Mouse (Mus musculus) right cerebral cortex, postnatal 14 days (tissue): ENCODE data around the gene Ppp2r5b.

ENCODE experiments used
- DNase-seq: peaks from one replicate; pipeline ENCODE4 v3.0.0; 2022

Ppp2r5b gene

DNA sequence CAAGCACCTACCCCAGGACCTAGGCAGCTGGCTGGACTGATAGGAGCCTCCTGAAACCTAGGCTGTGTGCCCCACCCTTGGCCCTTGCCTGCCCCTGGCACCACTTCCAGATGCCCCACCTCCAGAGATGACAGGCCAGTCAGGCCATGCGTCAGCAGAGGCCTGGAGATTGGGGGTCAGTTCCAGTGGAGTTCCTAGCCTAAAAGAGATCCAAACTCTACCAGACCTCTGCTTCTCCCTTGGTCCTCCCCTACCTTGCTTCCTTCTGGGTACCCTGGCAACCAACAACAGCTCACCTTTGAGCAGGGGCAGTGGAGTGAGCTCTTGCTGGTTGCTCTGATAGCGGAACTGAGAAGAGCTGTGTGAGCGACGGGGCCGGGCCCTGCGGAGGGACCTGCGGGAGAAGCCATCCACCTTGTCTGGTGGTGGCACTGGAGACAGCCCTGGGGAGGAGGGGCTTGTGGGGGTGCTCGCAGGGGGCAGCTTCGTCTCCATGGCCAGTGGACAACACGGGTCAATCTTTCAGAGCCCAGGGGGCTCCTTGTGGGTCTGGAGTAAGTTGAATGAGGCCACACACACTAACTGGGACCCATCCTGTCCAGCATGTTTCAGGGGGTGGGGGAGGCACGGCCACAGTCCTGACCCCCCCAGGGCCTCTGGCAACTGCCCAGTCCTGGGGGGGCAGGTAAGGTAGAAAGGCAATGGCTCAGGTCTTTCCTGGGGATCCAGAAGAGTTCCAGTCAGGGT is 1.2 kb downstream of the Ppp2r5b start:
- no peak for DNase-seq

DNA sequence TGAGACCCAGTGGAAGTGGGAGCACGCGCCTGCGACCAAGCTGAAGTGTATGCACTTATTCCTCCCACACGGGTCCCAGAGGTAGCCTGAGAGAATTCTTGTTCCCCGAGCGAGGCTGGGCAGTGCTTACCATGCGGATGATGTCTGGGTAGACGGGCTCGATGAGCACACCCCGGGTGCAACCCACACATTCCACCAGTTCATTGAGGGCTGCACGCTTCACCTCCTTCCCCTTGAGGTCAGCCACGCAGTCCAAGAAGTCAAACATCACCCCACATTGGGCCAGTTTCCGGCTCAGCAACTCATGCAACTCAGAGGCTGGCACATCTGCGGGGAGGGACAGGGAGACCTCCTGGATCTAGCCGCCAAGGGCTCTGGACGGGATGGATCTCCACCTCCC is 2.0 kb downstream of the Ppp2r5b start:
- no peak for DNase-seq

DNA sequence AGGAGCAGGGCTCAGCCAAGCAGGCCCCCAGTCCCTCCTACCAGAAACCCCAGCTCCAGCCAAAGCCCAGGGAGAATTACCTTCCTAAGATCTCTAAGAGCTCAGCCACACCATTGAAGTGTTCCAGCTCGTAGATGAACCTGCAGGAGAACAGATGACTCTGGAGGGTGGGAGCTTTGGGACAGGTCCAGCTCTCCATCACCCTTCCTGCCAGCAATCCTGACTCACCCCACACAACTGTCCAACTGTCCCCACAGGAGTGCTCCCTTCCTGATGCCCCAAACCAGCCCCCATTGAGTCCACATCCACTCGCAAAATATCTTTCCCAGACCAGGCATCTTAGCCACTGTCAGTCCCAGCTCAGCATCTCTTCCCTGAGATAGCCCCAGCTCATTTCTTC is 4.6 kb downstream of the Ppp2r5b start:
- no peak for DNase-seq

DNA sequence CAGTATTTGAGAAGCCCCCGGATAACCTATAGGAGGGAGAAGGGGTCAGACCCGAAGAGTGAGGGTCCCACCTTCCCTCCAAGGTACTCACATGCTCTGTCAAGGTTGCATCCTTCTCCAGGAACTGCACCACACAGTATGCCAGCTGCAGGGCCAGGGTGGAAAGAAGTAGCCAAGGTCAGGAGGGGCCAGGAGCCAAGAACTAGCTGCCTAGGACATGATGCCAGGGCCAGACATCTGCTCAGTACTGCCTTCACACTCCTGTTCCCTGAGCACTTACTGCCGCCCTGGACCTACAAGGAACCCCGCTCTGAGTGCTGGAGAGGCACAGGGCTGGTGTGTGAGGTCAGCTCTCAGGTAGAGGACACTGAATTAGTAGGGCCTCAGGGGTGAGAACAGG is 5.3 kb downstream of the Ppp2r5b start:
- no peak for DNase-seq

GRCm38 (mm10) chr19:6227864-6228263 is 7.8 kb downstream of the Ppp2r5b start:
- DNase-seq: no peak

DNA sequence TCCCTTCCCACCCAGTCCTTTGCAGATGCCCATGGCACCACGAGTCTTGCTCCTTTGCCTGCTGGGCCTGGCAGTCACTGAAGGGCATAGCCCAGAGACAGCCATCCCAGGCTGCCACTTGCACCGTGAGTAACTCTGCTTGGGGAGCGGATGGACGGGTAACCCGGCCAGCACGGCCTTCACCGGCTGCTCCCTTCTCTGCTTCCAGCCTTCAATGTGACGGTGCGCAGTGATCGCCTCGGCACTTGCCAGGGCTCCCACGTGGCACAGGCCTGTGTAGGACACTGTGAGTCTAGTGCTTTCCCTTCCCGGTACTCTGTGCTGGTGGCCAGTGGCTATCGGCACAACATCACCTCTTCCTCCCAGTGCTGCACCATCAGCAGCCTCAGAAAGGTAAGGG is 8.9 kb downstream of the Ppp2r5b start:
- DNase-seq: no peak

DNA sequence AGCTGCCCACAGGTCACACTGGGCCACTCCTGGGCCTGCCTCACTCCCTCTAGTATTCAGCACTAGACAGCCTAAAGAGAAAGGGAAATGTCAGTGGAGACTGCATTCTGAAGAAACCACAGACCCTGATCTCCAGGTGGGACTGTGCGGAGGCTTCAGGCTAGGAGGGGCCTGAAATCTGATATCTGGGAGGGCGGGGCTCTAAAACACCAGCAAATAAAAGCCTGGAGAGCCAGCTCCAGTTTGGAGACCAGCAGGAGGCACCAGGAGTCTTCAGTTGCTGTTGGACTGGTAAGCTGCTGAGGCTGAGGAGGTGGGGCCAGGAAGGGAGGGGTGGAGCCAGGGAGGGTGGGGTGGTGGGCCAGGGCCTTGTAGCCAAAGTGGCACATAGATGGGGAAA is 9.5 kb downstream of the Ppp2r5b start, which contains the start of gene Gpha2:
Gpha2 (plus strand) TSS at position 246 of the 400 bp plus-strand sequence.
- DNase-seq: no peak

GRCm38 (mm10) chr19:6218606-6219005 is 17.1 kb downstream of the Ppp2r5b start:
- DNase-seq: no peak

- DNase-seq: no peak
Observed at GRCm38 (mm10) chr19:6216046-6216705, 19.5 kb downstream of the Ppp2r5b start.

- DNase-seq: no peak
Observed at GRCm38 (mm10) chr19:6206716-6207115, 29.0 kb downstream of the Ppp2r5b start.

- no peak for DNase-seq
Observed at GRCm38 (mm10) chr19:6204265-6204664, 31.4 kb downstream of the Ppp2r5b start.

GRCm38 (mm10) chr19:6184131-6184530 is 51.5 kb downstream of the Ppp2r5b start, which contains the start of gene Majin:
Gene Majin (plus strand): TSS chr19:6184388.
- no peak for DNase-seq

DNA sequence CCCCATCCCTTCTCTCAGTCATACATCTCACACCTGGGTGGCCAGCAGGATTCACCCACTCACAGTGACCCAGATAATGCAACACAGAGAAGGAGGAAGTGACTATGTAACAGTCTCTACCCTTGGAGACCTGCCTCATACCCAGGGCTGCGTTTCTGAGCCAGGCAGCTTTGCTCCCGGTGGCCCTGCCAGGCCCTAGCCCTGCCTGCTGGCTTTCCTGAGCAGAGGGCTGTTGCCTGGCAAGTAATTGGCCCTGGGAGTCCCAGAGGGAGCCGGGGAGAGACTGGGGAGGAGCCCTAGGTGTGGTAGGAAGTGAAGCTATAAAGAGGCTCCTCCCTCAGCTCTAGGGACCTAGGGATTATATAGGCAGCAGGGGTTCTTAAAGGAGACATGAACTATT is 53.1 kb downstream of the Ppp2r5b start:
- DNase-seq: no peak

- no peak for DNase-seq
Observed at GRCm38 (mm10) chr19:6181629-6182028, 54.0 kb downstream of the Ppp2r5b start.

GRCm38 (mm10) chr19:6178775-6179174 is 56.9 kb downstream of the Ppp2r5b start:
- no peak for DNase-seq
